Mouse (Mus musculus) left cerebral cortex, postnatal 36 days (tissue): ENCODE data around the gene Ankfn1. TPM values are rescaled to one million over a fixed set of nuclear protein-coding genes. Genes with fewer than 3 reads are reported as not detected.

Source experiments
- DNase-seq, 2 experiments: peaks; one replicate each; pipeline ENCODE4 v3.0.0; 2021 to 2022; ENCODE audit warnings: low spot score in 2 of 2, mixed read lengths in 1 of 2
- intact Hi-C: fragments of 180-260 bp; cut with DNase I; formaldehyde crosslinking; loops from one replicate; pipeline ENCODE4 v1.15.1; 2025
- total RNA-seq, 2 experiments: library from RNA; stranded (reverse); gene quantifications; 2 replicates each; pipeline ENCODE4 v1.2.3; 2021

Ankfn1 gene
- total RNA-seq: 10 to 100 TPM in 1 of 2 experiments, 1 to 10 TPM in 1; 7.4 to 11.8 TPM

DNA sequence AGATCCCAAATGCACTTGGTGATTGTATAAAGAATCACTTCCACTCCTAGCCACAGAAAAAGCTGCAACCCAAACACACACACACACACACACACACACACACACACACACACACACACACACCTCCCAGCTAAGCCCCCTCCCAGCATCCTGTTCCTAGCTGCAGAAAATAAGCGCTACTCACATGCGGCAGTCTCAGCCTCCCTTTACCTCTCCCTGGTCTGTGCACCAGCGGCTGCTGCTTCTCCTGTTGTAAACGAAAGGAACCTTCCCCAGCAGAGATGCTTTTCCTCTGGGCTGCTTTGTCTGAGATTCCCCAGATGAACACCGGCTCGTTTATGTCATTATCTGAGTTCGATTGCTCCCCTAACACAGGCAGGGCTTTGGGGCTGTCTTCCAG, at the start of gene Ankfn1:
Gene Ankfn1 (minus strand): TSS at position 223 of the 400 bp plus-strand sequence.
- no peak for DNase-seq

DNA sequence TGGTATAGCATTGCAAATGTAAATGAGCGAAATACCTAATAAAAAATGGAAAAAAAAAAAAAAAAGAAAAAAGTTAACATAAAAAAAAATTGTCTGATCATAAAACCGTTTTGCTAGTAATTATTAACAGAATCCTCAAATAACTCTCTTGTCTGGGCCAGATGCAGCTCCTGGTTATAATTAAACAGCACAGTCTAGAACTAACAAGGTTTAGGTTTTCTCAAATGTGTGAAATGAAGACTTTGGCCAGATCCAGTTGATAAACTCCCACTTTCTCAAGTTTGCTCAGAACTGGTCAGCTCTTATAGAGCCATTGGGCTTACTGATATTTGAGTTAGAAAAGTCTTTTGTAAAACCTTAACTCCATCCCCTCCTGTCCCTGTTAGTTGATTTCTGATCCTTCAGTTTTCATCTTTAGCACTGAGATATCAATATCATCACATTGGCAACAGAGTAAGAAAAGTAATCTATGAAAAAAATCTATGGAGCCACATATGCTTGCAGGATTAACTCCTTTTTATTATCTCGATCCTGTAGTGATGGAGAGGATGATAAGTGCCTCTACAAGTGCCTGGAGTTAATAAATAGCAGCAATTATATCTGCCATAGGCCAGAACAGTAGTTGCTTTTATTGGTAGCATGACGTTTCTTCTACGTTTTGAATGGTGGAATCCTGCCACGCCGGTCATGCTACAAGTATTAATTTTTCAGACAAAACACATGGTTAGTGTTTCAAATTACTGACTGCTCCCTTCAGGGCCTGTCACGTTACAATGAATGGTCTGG, 46.4 kb upstream of the Ankfn1 start:
- no peak for DNase-seq
- intact Hi-C loops: no loop called here

More for the DNA sequence above, at the start of gene Ankfn1:
- intact Hi-C loops: no loop called here

GRCm38 (mm10) chr11:89818594-89818993, 41.1 kb upstream of the Ankfn1 start:
- intact Hi-C loops: no loop called here
- DNase-seq: no peak

DNA sequence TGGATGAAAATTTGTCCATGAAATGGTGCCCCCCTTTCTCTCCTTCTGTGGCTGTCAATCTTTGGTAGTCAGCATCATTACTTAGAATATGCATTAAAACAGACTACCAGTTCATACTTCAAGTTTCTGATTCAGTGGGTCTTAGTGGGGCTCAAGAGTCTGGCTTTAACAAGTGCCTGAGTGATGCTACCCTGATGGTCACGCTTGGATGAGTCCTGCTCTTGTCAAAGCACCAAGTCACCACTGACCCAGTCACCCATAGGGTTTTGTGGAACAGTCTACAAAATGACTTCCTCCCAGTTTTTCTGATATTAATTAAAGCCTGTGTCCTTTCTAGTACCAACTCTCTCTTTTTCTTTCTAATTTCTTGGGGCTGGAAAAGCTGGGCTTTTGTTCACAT, 34.0 kb upstream of the Ankfn1 start:
- intact Hi-C loops: no loop called here
- no peak for DNase-seq

DNA sequence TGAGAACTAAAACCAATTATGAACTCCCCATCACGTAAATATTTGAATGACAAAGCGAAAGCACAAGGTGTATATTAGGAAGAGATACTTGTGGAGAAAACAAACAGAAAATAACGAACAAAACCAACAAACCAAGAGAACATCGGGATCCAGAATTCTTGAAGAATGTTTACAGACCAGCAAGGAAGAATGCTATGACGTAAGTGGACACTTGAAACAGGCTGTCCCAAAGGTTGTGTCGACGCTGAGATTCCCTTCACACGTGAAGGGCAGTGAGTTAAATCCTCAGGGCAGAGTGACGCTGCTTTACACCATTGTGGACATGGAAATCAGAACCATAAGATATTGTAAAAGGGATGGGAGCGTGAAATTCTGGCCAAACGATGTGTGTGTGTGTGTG, 30.5 kb upstream of the Ankfn1 start:
- intact Hi-C loops: no loop called here

DNA sequence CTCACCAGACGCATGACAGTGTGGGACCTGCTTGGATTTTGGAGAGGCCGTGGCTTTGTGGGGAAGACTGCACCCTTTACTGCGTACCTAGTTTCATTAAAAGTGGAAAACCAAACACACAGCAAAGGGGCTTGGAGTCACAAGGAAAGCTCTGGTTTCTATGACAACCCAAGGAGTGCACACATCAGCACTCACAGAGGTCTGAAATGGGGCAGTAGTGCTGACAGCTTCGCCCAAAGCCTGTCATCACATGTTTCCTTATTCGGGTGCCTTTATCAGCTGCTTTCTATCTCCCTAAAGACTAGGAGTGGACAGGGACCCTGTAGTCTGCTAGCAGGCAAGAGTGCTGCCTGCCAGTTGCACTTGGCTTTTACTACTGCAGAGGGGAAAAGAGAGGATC, 27.4 kb upstream of the Ankfn1 start:
- DNase-seq: no peak
- intact Hi-C loops: no loop called here

More for the DNA sequence above, 30.5 kb upstream of the Ankfn1 start:
- DNase-seq: no peak

DNA sequence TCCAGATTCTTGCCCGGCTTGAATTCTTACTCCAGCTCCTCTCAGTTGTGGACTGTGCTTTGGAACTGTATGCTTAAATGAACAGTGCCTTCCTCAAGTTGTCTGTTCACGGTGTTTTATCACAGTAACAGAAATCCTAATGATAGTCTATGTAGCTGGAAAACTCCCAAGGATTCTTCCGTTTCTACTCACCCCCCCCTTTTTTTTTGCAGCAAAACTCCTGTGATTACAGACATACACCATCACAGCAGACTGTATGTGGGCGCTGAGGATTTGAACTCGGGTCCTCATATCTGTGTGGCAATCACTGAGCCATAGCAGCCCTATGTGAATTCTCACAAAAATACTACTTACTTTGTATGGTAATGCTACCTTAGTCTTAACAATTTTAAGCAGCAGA, 26.5 kb upstream of the Ankfn1 start:
- intact Hi-C loops: no loop called here
- no peak for DNase-seq

GRCm38 (mm10) chr11:89792709-89793108, 15.3 kb upstream of the Ankfn1 start:
- intact Hi-C loops: no loop called here

DNA sequence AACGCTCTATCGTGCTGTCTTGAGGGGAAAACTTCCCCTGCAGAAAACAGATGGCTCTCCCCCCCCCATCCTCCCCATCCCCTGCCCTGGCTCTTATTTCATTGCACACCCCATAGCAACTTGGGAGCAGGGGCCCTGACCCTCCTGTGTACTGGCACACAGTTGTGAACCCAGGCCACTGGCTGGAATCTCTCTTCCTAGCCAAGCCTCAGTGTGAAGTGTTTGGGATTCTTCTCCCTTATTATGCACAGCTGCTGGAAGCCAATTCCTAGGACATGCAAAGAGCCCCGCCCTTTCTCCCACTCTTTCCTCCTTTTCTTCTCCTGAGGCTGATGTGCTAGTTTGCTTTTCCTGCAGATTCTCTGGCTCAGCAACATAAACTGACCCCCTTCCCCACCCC, 1.4 kb downstream of the Ankfn1 start:
- intact Hi-C loops: no loop called here
- no peak for DNase-seq

More at GRCm38 (mm10) chr11:89792709-89793108, 15.3 kb upstream of the Ankfn1 start:
- no peak for DNase-seq

- DNase-seq: no peak
- intact Hi-C loops: no loop called here
Observed at GRCm38 (mm10) chr11:89774913-89775312, 2.5 kb downstream of the Ankfn1 start.

DNA sequence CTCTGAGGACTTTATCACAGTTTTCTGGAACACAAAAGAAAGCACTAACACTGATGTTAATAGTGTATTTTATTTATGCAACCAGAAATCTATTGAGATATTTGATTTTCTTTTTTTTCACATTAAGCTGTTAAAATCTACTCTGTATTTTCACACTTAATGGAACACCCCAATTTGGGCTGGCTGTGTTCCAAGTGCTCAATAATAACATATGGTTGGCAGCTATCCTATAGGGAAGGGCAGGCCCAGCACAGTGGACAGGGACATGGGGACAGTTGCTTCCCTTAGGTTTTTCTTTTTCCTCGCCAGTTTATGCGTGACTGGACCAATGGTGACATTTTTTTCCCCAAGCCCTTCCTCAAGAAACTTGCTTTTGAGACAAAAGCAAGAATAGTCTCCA, 4.5 kb downstream of the Ankfn1 start:
- DNase-seq: no peak

GRCm38 (mm10) chr11:89765770-89766148, 11.7 kb downstream of the Ankfn1 start:
- no peak for DNase-seq
- intact Hi-C loops: no loop called here

More for the DNA sequence above, 4.5 kb downstream of the Ankfn1 start:
- intact Hi-C loops: no loop called here

DNA sequence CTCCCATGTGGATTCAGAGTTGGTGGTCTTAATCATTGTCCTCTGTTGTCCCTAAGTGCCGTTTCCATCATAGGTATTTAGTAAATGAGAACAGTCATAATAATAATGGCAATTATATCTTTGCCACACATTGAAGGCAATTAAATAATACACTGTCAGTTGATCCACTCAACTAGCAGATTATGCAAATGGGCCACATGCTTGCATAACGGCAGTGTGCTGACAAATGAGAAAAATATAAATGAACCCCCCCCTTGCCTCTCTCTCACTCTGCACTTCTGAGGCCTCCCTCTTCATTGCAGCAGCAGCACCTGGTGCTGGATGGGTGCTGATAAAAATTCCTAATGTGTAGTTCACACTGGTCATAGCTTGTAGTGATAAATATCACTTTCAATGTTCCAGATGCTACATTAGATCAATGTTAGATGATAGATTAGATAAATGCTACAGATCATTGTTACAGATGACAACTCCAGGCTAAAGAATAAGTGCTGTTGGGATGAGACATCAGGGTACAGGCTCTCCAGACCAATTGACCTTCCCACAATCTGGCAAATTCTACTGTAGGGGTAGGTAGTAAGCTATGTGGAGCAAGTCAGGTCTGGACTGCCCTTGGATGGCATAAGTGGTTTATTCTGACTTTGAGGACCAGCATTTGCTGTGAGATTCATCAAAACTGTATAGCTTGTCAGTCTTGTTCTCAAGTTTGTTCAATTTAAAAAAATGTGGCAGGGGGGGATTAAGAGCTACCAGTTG, 12.3 kb downstream of the Ankfn1 start:
- DNase-seq: no peak
- intact Hi-C loops: no loop called here

GRCm38 (mm10) chr11:89733973-89734693, 43.3 kb downstream of the Ankfn1 start:
- intact Hi-C loops: no loop called here
- no peak for DNase-seq

- no peak for DNase-seq
- intact Hi-C loops: no loop called here
Observed at GRCm38 (mm10) chr11:89733526-89733925, 43.9 kb downstream of the Ankfn1 start.

DNA sequence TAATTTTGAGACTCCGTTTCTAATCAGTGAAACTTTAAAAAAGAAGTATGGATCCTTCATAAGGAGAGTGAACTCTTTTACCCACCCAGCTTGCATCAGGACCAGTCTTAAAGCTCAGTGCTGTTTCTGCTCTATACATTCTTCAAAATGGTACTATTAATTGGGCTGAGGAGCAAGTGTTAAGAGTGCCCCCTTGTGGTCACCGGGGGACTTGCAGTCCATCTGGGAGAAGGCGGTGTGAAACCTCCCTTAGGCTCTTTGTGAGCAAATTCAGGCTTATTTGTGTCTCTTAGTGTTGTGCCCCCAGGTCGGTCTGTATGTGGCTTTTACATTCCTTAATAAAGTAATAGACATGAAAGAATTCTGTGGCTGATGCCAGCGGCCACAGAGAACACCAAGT, 56.6 kb downstream of the Ankfn1 start:
- DNase-seq: peak; percentile 68 to 79
- intact Hi-C loops: loop anchor here (5.0 to 10.0 kb wide), 4 partner anchors 176 to 616 kb away; no protein-coding TSS in a partner anchor

DNA sequence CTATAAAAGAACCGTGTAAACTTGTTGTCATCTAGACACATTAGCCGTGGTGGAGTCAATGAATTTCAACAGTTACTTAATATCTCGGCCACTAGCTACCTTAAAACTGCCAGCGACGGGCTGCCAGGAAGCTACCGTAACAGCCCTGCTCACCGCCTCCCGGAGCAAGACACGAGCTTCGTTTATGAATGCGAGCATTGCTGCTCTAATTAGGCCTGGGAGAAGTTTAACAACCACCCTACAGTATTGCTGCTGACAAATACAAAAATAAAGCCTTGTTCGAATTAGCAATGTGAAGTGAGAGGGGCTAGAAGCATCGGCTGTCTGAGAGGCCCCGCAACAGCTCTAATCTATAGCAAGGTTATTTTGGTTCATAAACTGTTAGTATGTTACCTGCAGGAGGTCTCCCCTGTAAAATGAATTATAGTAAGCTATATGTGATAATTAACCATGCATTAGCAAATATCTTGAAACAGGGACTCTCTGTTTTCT, 58.9 kb downstream of the Ankfn1 start:
- no peak for DNase-seq
- intact Hi-C loops: no loop called here

GRCm38 (mm10) chr11:89716351-89716750, 61.1 kb downstream of the Ankfn1 start:
- DNase-seq: no peak
- intact Hi-C loops: no loop called here

- DNase-seq: no peak
- intact Hi-C loops: no loop called here
Observed at GRCm38 (mm10) chr11:89708526-89708925, 68.9 kb downstream of the Ankfn1 start.
